Mouse (Mus musculus) forebrain, postnatal 0 days (tissue): ENCODE measurements around the gene Phb. TPM values are rescaled to one million over a fixed set of nuclear protein-coding genes. Genes with fewer than 3 reads are reported as not detected.
A peak's percentile ranks its signal among the peaks of the same experiment; 100 is the strongest.

ENCODE experiments used
- ATAC-seq: fragments of 200-750 bp; cut with Nextera tagmentation; 2 replicates; pipeline ENCODE4 v1.8.0; 2017; ENCODE audit warnings: mild to moderate bottlenecking, moderate library complexity
- DNase-seq: peaks from one replicate; pipeline ENCODE4 v3.0.0-alpha.2; 2015
- H3K27ac ChIP-seq: fragments of 300-500 bp; sonication (generic); 2 replicates; pipeline ENCODE4 v1.5.1; 2014; ENCODE audit warnings: low read depth, mild to moderate bottlenecking, antibody characterized with exemption, low read length, moderate library complexity, mixed read lengths
- H3K27me3 ChIP-seq: fragments of 300-500 bp; sonication (generic); 2 replicates; pipeline ENCODE4 v1.6.1; 2014; ENCODE audit warnings: mild to moderate bottlenecking, low read length, mixed read lengths; ENCODE audit not compliant: insufficient read depth
- H3K36me3 ChIP-seq: fragments of 300-500 bp; sonication (generic); 2 replicates; pipeline ENCODE4 v1.6.1; 2014; ENCODE audit warnings: mild to moderate bottlenecking, moderate library complexity; ENCODE audit not compliant: insufficient read depth
- H3K4me1 ChIP-seq: fragments of 300-500 bp; sonication (generic); 2 replicates; pipeline ENCODE4 v1.6.1; 2014; ENCODE audit warnings: antibody characterized with exemption; ENCODE audit not compliant: insufficient read depth
- H3K4me2 ChIP-seq: fragments of 300-500 bp; sonication (generic); 2 replicates; pipeline ENCODE4 v1.6.1; 2014; ENCODE audit warnings: low read depth, mild to moderate bottlenecking, moderate library complexity
- H3K4me3 ChIP-seq: fragments of 300-500 bp; sonication (generic); 2 replicates; pipeline ENCODE4 v1.5.1; 2014; ENCODE audit warnings: low read depth, low read length, mixed read lengths
- H3K9ac ChIP-seq: fragments of 300-500 bp; sonication (generic); 2 replicates; pipeline ENCODE4 v1.6.1; 2014; ENCODE audit warnings: mild to moderate bottlenecking
- H3K9me3 ChIP-seq: fragments of 300-500 bp; sonication (generic); 2 replicates; pipeline ENCODE4 v1.6.1; 2016; ENCODE audit warnings: low read length
- CTCF ChIP-seq: sonication (generic); IDR thresholded peaks from 2 replicates; pipeline ENCODE4 v1.5.1; 2016; ENCODE audit warnings: antibody characterized with exemption, control low read depth, low read depth
- WGBS: fragments of 180-500 bp; shearing (Covaris S2); extraction: QIAGEN DNeasy Blood & Tissue Kit; methylation state at CpG from one replicate; pipeline ENCODE4 v1.1.7; 2014; 5-methylcytosine and 5-hydroxymethylcytosine counted together
- polyA plus RNA-seq: library from polyadenylated mRNA; unstranded; fragments of >200 nt; fragmentation: Nextera tagmentation; extraction: Ambion mirVana; gene quantifications from 2 replicates; pipeline ENCODE4 v1.2.1, GENCODE M21; 2015
- total RNA-seq: library from RNA; depleted of rRNA; stranded (reverse); fragments of >200 nt; gene quantifications from 2 replicates; pipeline ENCODE4 v1.2.3, GENCODE M21; 2014

Phb gene
- total and polyA plus RNA-seq, 2 experiments from 2014 or later, result 130 to 192 TPM

GRCm38 (mm10) chr11:95622426-95622825 is 44.3 kb upstream of the Phb start:
- DNase-seq, result no peak

GRCm38 (mm10) chr11:95630558-95630957 is 36.2 kb upstream of the Phb start:
- no peak for ATAC-seq
- no peaks in the 10 kb centered on the region for H3K36me3 ChIP-seq
- H3K9me3 ChIP-seq, result no peaks in the 10 kb centered on the region
- H3K4me1 ChIP-seq, result no peaks in the 10 kb centered on the region
- H3K4me3 ChIP-seq, result no peak overlapping the region
- TF ChIP-seq CTCF, result no peak
- no peaks in the 10 kb centered on the region for H3K27me3 ChIP-seq
- no peak overlapping the region for H3K9ac ChIP-seq
- no peak for DNase-seq
- no peak overlapping the region for H3K27ac ChIP-seq
- no peak overlapping the region for H3K4me2 ChIP-seq
- WGBS, result 95% methylated on average over 6 of the region's 6 CpGs

More at GRCm38 (mm10) chr11:95622426-95622825, 44.3 kb upstream of the Phb start:
- Histone ChIP-seq H3K27ac (no peak overlapping the region), H3K4me1 (no peaks in the 10 kb centered on the region), H3K4me2 (no peak overlapping the region), H3K27me3 (no peaks in the 10 kb centered on the region), H3K4me3 (no peak overlapping the region), H3K9ac (no peak overlapping the region), H3K36me3 (no peaks in the 10 kb centered on the region), H3K9me3 (no peaks in the 10 kb centered on the region)
- TF ChIP-seq CTCF, result no peak
- 22% methylated on average over 8 of the region's 8 CpGs for WGBS
- ATAC-seq, result no peak

- ATAC-seq (no peak), DNase-seq (no peak)
- 80% methylated on average over 4 of the region's 4 CpGs for WGBS
- H3K27me3 ChIP-seq, result no peaks in the 10 kb centered on the region
- no peaks in the 10 kb centered on the region for H3K36me3 ChIP-seq
- H3K4me3 ChIP-seq, result no peak overlapping the region
- no peak overlapping the region for H3K27ac ChIP-seq
- no peak overlapping the region for H3K4me2 ChIP-seq
- H3K4me1 ChIP-seq, result no peaks in the 10 kb centered on the region
- TF ChIP-seq CTCF, result no peak
- no peaks in the 10 kb centered on the region for H3K9me3 ChIP-seq
- H3K9ac ChIP-seq, result no peak overlapping the region
These were observed 35.5 kb upstream of the Phb start for GRCm38 (mm10) chr11:95631301-95631700.

GRCm38 (mm10) chr11:95632474-95632873 is 34.3 kb upstream of the Phb start:
- WGBS, result 50% methylated on average over 6 of the region's 6 CpGs
- Histone ChIP-seq H3K9ac (no peak overlapping the region), H3K36me3 (no peaks in the 10 kb centered on the region), H3K27ac (no peak overlapping the region), H3K4me1 (no peaks in the 10 kb centered on the region), H3K4me3 (no peak overlapping the region), H3K27me3 (no peaks in the 10 kb centered on the region), H3K9me3 (no peaks in the 10 kb centered on the region), H3K4me2 (no peak overlapping the region)
- no peak for ATAC-seq
- no peak for DNase-seq
- no peak for TF ChIP-seq CTCF

- Histone ChIP-seq H3K4me2 (no peak overlapping the region), H3K4me3 (no peak overlapping the region), H3K4me1 (no peaks in the 10 kb centered on the region), H3K9me3 (no peaks in the 10 kb centered on the region), H3K9ac (no peak overlapping the region), H3K27me3 (no peaks in the 10 kb centered on the region), H3K36me3 (no peaks in the 10 kb centered on the region), H3K27ac (no peak overlapping the region)
- ATAC-seq (no peak), DNase-seq (no peak)
- TF ChIP-seq CTCF, result no peak
- 54% methylated on average over 2 of the region's 2 CpGs for WGBS
These were observed 33.2 kb upstream of the Phb start for GRCm38 (mm10) chr11:95633512-95634000.

GRCm38 (mm10) chr11:95635030-95635429 is 31.7 kb upstream of the Phb start:
- Histone ChIP-seq H3K4me2 (no peak overlapping the region), H3K27ac (no peak overlapping the region), H3K4me3 (no peak overlapping the region), H3K9me3 (no peaks in the 10 kb centered on the region), H3K9ac (no peak overlapping the region), H3K4me1 (no peaks in the 10 kb centered on the region), H3K27me3 (no peaks in the 10 kb centered on the region), H3K36me3 (no peaks in the 10 kb centered on the region)
- DNase-seq (no peak), ATAC-seq (no peak)
- WGBS, result 32% methylated on average over 2 of the region's 2 CpGs
- no peak for TF ChIP-seq CTCF

- ATAC-seq, result peak; percentile 38; the same call in 1 of the 2 replicates
- peaks cover 8% of the 10 kb centered on the region for H3K27me3 ChIP-seq
- TF ChIP-seq CTCF, result no peak
- WGBS, result 50% methylated on average over 2 of the region's 2 CpGs
- no peaks in the 10 kb centered on the region for H3K9me3 ChIP-seq
- no peak overlapping the region for H3K9ac ChIP-seq
- H3K4me2 ChIP-seq, result no peak overlapping the region
- no peak overlapping the region for H3K4me3 ChIP-seq
- no peak for DNase-seq
- no peaks in the 10 kb centered on the region for H3K36me3 ChIP-seq
- H3K27ac ChIP-seq, result no peak overlapping the region
- peaks cover 4% of the 10 kb centered on the region; the same call in 1 of the 2 replicates for H3K4me1 ChIP-seq
These were observed 26.0 kb upstream of the Phb start for GRCm38 (mm10) chr11:95640751-95641150.
